Mouse (Mus musculus) adrenal gland, adult 10 weeks (tissue): ENCODE results near the gene Ssxb6. TPM values are rescaled to one million over a fixed set of nuclear protein-coding genes. Genes with fewer than 3 reads are reported as not detected.

Source experiments
- polyA plus RNA-seq: library from polyadenylated mRNA; stranded (reverse); fragments of 350-450 nt; fragmentation: Illumina TruSeq; extraction: RNeasy Lipid Tissue Mini Kit (QIAGEN cat#74804); gene quantifications from one replicate; pipeline ENCODE4 v1.2.3, GENCODE M21; 2014; ENCODE audit warnings: low read depth, low replicate concordance

Ssxb6 gene
- polyA plus RNA-seq: not detected

GRCm38 (mm10) chrX:8548155-8548554, at the start of gene Ssxb6:
TSS of gene Ssxb6 (minus strand) at chrX:8548255.

GRCm38 (mm10) chrX:8591716-8592115, 43.7 kb upstream of the Ssxb6 start, which contains the start of gene Ssxb3:
TSS of gene Ssxb3 (minus strand) at chrX:8591816.

GRCm38 (mm10) chrX:8524854-8525253, 23.2 kb downstream of the Ssxb6 start, which contains the start of gene Gm14459:
TSS of gene Gm14459 (minus strand) at chrX:8524954.

Other genes with a start within 250 kb of the Ssxb6 start
- not detected for gene Ssxb10, start 220.8 kb downstream of the Ssxb6 start, polyA plus RNA-seq
- gene Ssxb9, start 181.3 kb downstream of the Ssxb6 start, polyA plus RNA-seq: not detected
- not detected for gene Ssxb1, start 134.9 kb downstream of the Ssxb6 start, polyA plus RNA-seq
- not detected for gene Ssxb2, start 86.5 kb downstream of the Ssxb6 start, polyA plus RNA-seq
- not detected for gene Gm14459, start 23.3 kb downstream of the Ssxb6 start, polyA plus RNA-seq
- gene Ssxb3, start 43.6 kb upstream of the Ssxb6 start, polyA plus RNA-seq: not detected
- gene Ssxb8, start 142.6 kb upstream of the Ssxb6 start, polyA plus RNA-seq: not detected
- gene Ssx9, start 200.2 kb upstream of the Ssxb6 start, polyA plus RNA-seq: not detected